Mouse (Mus musculus) midbrain, postnatal 0 days (tissue): ENCODE measurements at regions not wholly inside any gene's neighbourhood (a gene's known extent, or its start where the extent isn't known, plus 50 kb on each side); places are given as distances from the start of the nearest gene placed in this dataset.

Source experiments
- ATAC-seq: fragments of 200-750 bp; cut with Nextera tagmentation; 2 replicates; pipeline ENCODE4 v1.8.0; 2017; ENCODE audit warnings: moderate number of reproducible peaks, mild to moderate bottlenecking, moderate TSS enrichment, moderate library complexity; ENCODE audit not compliant: low FRiP score
- DNase-seq: peaks from one replicate; pipeline ENCODE4 v3.0.0-alpha.2; 2015; ENCODE audit warnings: low spot score
- H3K27ac ChIP-seq: fragments of 300-500 bp; sonication (generic); 2 replicates; pipeline ENCODE4 v1.5.1; 2014; ENCODE audit warnings: low read depth, mild to moderate bottlenecking, low read length, mixed read lengths
- H3K27me3 ChIP-seq: fragments of 300-500 bp; sonication (generic); 2 replicates; pipeline ENCODE4 v1.6.1; 2014; ENCODE audit warnings: low read length, control low read depth, mixed read lengths; ENCODE audit not compliant: insufficient read depth
- H3K36me3 ChIP-seq: fragments of 300-500 bp; sonication (generic); 2 replicates; pipeline ENCODE4 v1.6.1; 2014; ENCODE audit warnings: low read length, control low read depth, mixed read lengths; ENCODE audit not compliant: insufficient read depth
- H3K4me1 ChIP-seq: fragments of 300-500 bp; sonication (generic); 2 replicates; pipeline ENCODE4 v1.6.1; 2014; ENCODE audit warnings: mild to moderate bottlenecking, control low read depth, antibody characterized with exemption, low read length, mixed read lengths; ENCODE audit not compliant: insufficient read depth
- H3K4me2 ChIP-seq: fragments of 300-500 bp; sonication (generic); 2 replicates; pipeline ENCODE4 v1.6.1; 2014; ENCODE audit warnings: low read depth, mild to moderate bottlenecking, low read length, mixed read lengths; ENCODE audit not compliant: poor library complexity, severe bottlenecking
- H3K4me3 ChIP-seq: fragments of 300-500 bp; sonication (generic); 2 replicates; pipeline ENCODE4 v1.5.1; 2014; ENCODE audit warnings: low read depth, mild to moderate bottlenecking, low read length, moderate library complexity
- H3K9ac ChIP-seq: fragments of 300-500 bp; sonication (generic); replicated peaks from 2 replicates; pipeline ENCODE4 v1.6.1; 2014; ENCODE audit warnings: mild to moderate bottlenecking, low read length, moderate library complexity, mixed read lengths; ENCODE audit not compliant: poor library complexity, severe bottlenecking
- H3K9me3 ChIP-seq: fragments of 300-500 bp; sonication (generic); 2 replicates; pipeline ENCODE4 v1.6.1; 2016; ENCODE audit warnings: low read length, control low read depth
- CTCF ChIP-seq: IDR thresholded peaks from 2 replicates; pipeline ENCODE4 v1.5.1; 2016; ENCODE audit warnings: antibody characterized with exemption, mild to moderate bottlenecking
- WGBS: fragments of 180-500 bp; shearing (Covaris S2); extraction: QIAGEN DNeasy Blood & Tissue Kit; methylation state at CpG from one replicate; pipeline ENCODE4 v1.1.7; 2014; 5-methylcytosine and 5-hydroxymethylcytosine counted together

DNA sequence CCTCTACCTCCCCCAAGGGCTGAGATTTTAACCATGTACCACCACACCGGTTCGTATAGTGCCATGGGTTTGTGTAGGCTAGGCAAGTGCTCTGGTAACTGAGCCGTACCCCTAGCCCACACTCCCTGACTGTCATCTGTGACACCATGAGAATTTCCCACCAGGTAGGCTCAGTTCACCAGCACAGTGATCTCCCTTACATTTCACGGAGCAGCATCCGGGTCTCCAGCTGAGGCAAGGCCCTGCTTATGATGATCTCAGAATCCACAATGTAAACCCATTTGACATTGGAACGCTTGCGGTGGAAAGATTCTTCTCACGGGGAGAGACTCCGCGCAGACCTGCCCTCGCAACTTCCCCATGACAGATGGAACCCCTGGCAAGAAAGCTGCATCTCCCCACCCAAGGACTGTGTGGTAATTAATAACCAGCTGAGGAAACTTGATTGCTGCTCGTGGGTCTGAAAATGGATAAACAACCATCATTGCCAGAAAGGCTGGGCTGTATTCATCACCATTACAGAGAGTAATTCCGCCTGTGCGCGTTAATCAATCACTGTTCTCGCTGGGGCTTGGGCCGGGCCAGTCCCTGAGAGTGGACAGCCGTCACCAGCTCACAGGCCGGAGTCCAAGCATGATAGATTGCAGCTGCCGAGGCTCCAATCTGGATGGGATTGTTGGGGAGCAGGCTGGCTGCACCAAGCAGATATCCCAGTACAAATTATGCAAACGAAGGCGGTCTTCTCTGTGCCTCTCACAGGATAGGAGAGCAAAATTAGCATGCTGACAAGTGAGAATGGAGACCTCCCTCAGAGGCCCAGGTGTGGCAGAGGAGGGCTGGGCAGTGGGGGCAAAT is 492.3 kb downstream of the Fam19a5 start:
- Histone ChIP-seq H3K27me3 (no peaks in the 10 kb centered on the region), H3K9me3 (no peaks in the 10 kb centered on the region), H3K4me2 (no peak overlapping the region), H3K9ac (no peak overlapping the region), H3K4me3 (no peak overlapping the region), H3K27ac (no peak overlapping the region), H3K36me3 (no peaks in the 10 kb centered on the region), H3K4me1 (no peaks in the 10 kb centered on the region)
- 61% methylated on average over 22 of the region's 22 CpGs for WGBS
- DNase-seq (peak; percentile 67), ATAC-seq (no peak)
- no peak for TF ChIP-seq CTCF

DNA sequence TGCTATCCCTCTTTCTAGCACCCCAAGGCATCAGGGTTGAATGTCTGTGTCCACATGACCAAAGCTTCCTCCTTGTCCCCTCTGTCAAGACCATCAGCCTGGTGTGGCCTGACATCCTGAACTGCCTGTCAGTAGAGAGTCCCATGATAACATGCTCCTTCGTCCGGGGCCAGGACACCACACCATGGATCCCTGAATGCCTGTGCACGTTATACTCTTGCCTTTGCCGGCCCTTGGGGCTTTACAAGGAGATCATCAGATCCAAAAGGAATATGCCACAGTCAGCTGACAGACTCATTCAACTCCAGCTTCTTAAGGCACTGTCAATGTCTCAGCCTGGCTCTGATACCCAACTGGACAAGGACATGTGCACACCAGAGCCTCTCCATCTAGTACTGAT is 493.5 kb downstream of the Fam19a5 start:
- Histone ChIP-seq H3K27me3 (no peaks in the 10 kb centered on the region), H3K4me1 (no peaks in the 10 kb centered on the region), H3K4me2 (no peak overlapping the region), H3K9ac (no peak overlapping the region), H3K27ac (no peak overlapping the region), H3K9me3 (no peaks in the 10 kb centered on the region), H3K36me3 (no peaks in the 10 kb centered on the region), H3K4me3 (no peak overlapping the region)
- no peak for TF ChIP-seq CTCF
- no peak for ATAC-seq
- WGBS = 94% methylated on average over 4 of the region's 4 CpGs
- DNase-seq = no peak

- Histone ChIP-seq H3K27me3 (no peaks in the 10 kb centered on the region), H3K4me1 (no peaks in the 10 kb centered on the region), H3K27ac (no peak overlapping the region), H3K4me3 (no peak overlapping the region), H3K4me2 (no peak overlapping the region), H3K9ac (no peak overlapping the region), H3K9me3 (no peaks in the 10 kb centered on the region), H3K36me3 (no peaks in the 10 kb centered on the region)
- TF ChIP-seq CTCF = no peak
- ATAC-seq (no peak), DNase-seq (no peak)
- WGBS = 78% methylated on average over 2 of the region's 2 CpGs
Measured at GRCm38 (mm10) chr15:88042821-88043220, 498.7 kb downstream of the Fam19a5 start.

- Histone ChIP-seq H3K4me1 (no peaks in the 10 kb centered on the region), H3K9ac (no peak overlapping the region), H3K27ac (no peak overlapping the region), H3K36me3 (no peaks in the 10 kb centered on the region), H3K4me2 (no peak overlapping the region), H3K9me3 (no peaks in the 10 kb centered on the region), H3K4me3 (no peak overlapping the region), H3K27me3 (no peaks in the 10 kb centered on the region)
- ATAC-seq (no peak), DNase-seq (no peak)
- TF ChIP-seq CTCF = no peak
- 64% methylated on average over 4 of the region's 4 CpGs for WGBS
Measured at GRCm38 (mm10) chr15:88058071-88058470, 514.0 kb downstream of the Fam19a5 start.

DNA sequence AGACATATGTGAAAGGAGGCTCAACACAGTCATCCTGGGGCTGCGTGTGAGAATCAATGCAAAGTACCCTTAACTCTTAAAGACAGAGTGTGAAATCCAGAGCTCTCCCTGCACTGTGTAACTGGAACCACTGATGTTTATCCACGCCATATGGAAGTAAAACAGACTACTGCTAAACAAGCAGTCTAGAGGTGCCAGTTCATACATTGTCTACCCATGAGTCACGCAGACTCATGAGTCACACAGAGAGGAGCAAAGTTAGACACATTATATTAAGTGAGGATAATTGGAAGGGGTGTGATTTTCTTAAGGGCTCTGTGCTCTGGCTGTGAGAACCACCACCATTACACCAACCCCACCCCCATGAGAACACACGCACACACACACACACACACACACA is 516.8 kb downstream of the Fam19a5 start:
- H3K27me3 ChIP-seq = no peaks in the 10 kb centered on the region
- H3K9ac ChIP-seq = no peak overlapping the region
- H3K4me2 ChIP-seq = no peak overlapping the region
- H3K9me3 ChIP-seq = peaks cover 3% of the 10 kb centered on the region; the same call in 1 of the 2 replicates
- no peaks in the 10 kb centered on the region for H3K36me3 ChIP-seq
- no peak for TF ChIP-seq CTCF
- no peak overlapping the region for H3K4me3 ChIP-seq
- no peaks in the 10 kb centered on the region for H3K4me1 ChIP-seq
- H3K27ac ChIP-seq = no peak overlapping the region
- WGBS = 83% methylated on average over 4 of the region's 4 CpGs
- DNase-seq = no peak
- ATAC-seq = no peak

DNA sequence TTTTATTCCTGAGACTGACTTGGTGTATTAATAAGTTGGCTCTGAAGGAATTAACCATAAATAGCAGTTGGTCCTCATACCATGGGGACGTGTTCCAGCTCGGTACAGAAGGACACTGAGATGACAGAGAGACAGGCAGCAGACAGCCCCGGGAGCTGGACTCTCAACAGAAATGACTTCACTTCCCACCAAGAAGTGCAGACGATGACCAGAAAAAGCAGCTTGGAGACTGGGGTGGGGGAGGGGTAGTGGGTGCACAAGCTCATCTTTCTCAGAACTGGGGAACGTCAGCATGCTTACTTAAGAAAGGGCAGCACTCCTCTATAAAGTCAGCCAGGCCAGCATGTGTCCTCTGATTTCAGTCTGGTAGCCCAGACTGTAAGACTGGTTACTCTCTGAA is 518.9 kb downstream of the Fam19a5 start:
- no peaks in the 10 kb centered on the region for H3K4me1 ChIP-seq
- H3K4me3 ChIP-seq = no peak overlapping the region
- no peaks in the 10 kb centered on the region for H3K36me3 ChIP-seq
- no peaks in the 10 kb centered on the region for H3K27me3 ChIP-seq
- H3K27ac ChIP-seq = no peak overlapping the region
- ATAC-seq (no peak), DNase-seq (no peak)
- peaks cover 3% of the 10 kb centered on the region; the same call in 1 of the 2 replicates for H3K9me3 ChIP-seq
- WGBS = 77% methylated on average over 5 of the region's 5 CpGs
- TF ChIP-seq CTCF = no peak
- no peak overlapping the region for H3K4me2 ChIP-seq
- no peak overlapping the region for H3K9ac ChIP-seq
